Mouse (Mus musculus) heart, embryonic 14.5 days (tissue): ENCODE measurements at regions not wholly inside any gene's neighbourhood (a gene's known extent, or its start where the extent isn't known, plus 50 kb on each side); places are given as distances from the start of the nearest gene placed in this dataset.

Experiments used
- ATAC-seq: fragments of 200-750 bp; cut with Nextera tagmentation; 2 replicates; pipeline ENCODE4 v1.8.0; 2017; ENCODE audit warnings: low read depth, moderate TSS enrichment; ENCODE audit not compliant: insufficient number of reproducible peaks, insufficient read depth, low FRiP score
- H3K27ac ChIP-seq, 2 experiments: fragments of 200-500 bp in 1 of 2; fragments of 300-500 bp in 1 of 2; sonication (generic) in 1 of 2; replicated peaks in 1 of 2; 2 replicates each; pipeline ENCODE4 v1.5.1; 2012 to 2014; ENCODE audit warnings: low read depth in 2 of 2, low read length in 2 of 2, control low read depth in 1 of 2, mild to moderate bottlenecking in 1 of 2, mixed read lengths in 1 of 2; ENCODE audit not compliant: control insufficient read depth in 1 of 2, insufficient read depth in 1 of 2
- H3K27me3 ChIP-seq: fragments of 300-500 bp; sonication (generic); 2 replicates; pipeline ENCODE4 v1.6.1; 2014; ENCODE audit warnings: mild to moderate bottlenecking, low read length, control low read depth; ENCODE audit not compliant: control insufficient read depth, insufficient read depth
- H3K36me3 ChIP-seq: fragments of 300-500 bp; sonication (generic); 2 replicates; pipeline ENCODE4 v1.6.1; 2014; ENCODE audit warnings: mild to moderate bottlenecking, control low read depth, low read length, mixed read lengths; ENCODE audit not compliant: control insufficient read depth, insufficient read depth
- H3K4me1 ChIP-seq, 2 experiments: fragments of 200-500 bp in 1 of 2; fragments of 300-500 bp in 1 of 2; sonication (generic) in 1 of 2; 2 replicates each; pipeline ENCODE4 v1.6.1; 2012 to 2014; ENCODE audit warnings: low read length in 2 of 2, control low read depth in 1 of 2, mixed read lengths in 1 of 2; ENCODE audit not compliant: control insufficient read depth in 2 of 2, insufficient read depth in 2 of 2
- H3K4me2 ChIP-seq: fragments of 300-500 bp; sonication (generic); 2 replicates; pipeline ENCODE4 v1.6.1; 2014; ENCODE audit warnings: mild to moderate bottlenecking, low read length
- H3K4me3 ChIP-seq, 2 experiments: fragments of 200-500 bp in 1 of 2; fragments of 300-500 bp in 1 of 2; sonication (generic) in 1 of 2; 2 replicates each; pipeline ENCODE4 v1.5.1; 2012 to 2014; ENCODE audit warnings: low read length in 2 of 2, mild to moderate bottlenecking in 2 of 2, control low read depth in 1 of 2, low read depth in 1 of 2, moderate library complexity in 1 of 2; ENCODE audit not compliant: control insufficient read depth in 1 of 2, insufficient read depth in 1 of 2
- H3K9ac ChIP-seq: fragments of 300-500 bp; sonication (generic); 2 replicates; pipeline ENCODE4 v1.6.1; 2014; ENCODE audit warnings: mild to moderate bottlenecking, low read length
- H3K9me3 ChIP-seq: fragments of 300-500 bp; sonication (generic); 2 replicates; pipeline ENCODE4 v1.6.1; 2016; ENCODE audit warnings: low read length, control low read depth; ENCODE audit not compliant: control insufficient read depth
- WGBS: fragments of 180-500 bp; shearing (Covaris S2); extraction: QIAGEN DNeasy Blood & Tissue Kit; methylation state at CpG from one replicate; pipeline ENCODE4 v1.1.7; 2014; 5-methylcytosine and 5-hydroxymethylcytosine counted together

DNA sequence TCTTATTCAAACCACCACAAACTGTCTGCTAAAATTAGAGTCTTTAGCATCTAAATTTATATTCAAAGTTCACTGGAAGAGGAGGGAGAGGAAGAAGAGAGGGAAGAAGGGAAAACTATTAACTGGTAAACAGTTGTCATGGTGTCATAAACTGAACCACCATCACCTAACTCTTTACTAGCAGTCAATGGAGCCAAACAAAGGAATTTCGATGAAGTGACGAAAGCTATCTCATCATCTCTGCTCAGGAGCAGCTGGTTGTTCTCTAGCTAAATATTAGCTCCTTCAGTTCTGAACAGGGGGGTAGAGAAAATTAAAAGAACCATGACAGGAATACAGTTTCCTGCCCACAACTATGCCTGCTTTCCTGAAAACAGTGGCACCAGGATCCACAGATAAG is 608.9 kb upstream of the Map3k7 start:
- Histone ChIP-seq H3K27me3 (no peaks in the 10 kb centered on the region), H3K4me3 (no peak overlapping the region), H3K9me3 (no peaks in the 10 kb centered on the region), H3K27ac (no peak overlapping the region), H3K4me1 (no peaks in the 10 kb centered on the region), H3K9ac (no peak overlapping the region), H3K4me2 (no peak overlapping the region), H3K36me3 (no peaks in the 10 kb centered on the region)
- no peak for ATAC-seq
- WGBS = 68% methylated on average over 2 of the region's 2 CpGs

DNA sequence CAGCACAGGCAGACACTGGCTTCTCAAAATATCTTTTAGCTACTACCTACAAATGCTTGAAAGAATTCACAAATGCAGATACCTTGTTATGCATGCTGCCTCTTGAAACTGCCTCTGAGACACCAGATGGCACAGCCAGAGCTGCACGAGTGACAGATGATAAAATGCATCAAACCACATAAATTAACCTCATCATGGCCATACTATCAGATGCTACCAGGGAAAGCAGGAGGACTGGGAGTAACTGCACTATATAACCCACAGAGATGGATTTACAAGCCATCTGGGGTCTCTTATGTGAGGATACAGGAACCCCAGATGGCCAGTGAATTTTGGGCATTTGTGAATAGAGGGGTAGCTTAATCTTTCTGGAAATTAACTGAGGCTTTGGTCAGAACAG is 597.7 kb upstream of the Map3k7 start:
- H3K36me3 ChIP-seq = no peaks in the 10 kb centered on the region
- H3K4me2 ChIP-seq = no peak overlapping the region
- no peak overlapping the region for H3K27ac ChIP-seq
- H3K4me1 ChIP-seq = no peaks in the 10 kb centered on the region
- no peak overlapping the region for H3K4me3 ChIP-seq
- no peak for ATAC-seq
- no peak overlapping the region for H3K9ac ChIP-seq
- 40% methylated on average over 1 of the region's 1 CpGs for WGBS
- no peaks in the 10 kb centered on the region for H3K9me3 ChIP-seq
- no peaks in the 10 kb centered on the region for H3K27me3 ChIP-seq

DNA sequence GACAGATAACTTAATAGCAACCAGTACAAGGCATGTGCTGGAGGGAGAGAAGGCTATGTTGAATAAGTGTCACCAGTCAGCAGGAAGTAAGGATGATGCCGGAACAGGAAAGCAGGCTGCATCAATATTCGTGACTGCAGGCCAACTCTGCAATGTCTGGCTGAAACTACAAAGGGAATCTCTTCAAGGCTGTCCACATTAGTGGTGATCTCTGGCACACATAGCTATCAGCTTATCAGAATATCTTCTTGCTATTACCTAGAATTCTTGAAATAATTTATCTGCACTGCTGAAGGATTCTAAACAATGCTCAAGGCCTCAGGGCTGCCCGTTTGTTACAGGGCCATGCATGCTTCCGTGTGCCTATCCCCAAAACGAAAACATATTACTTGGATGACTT is 596.9 kb upstream of the Map3k7 start:
- Histone ChIP-seq H3K9me3 (no peaks in the 10 kb centered on the region), H3K36me3 (no peaks in the 10 kb centered on the region), H3K4me2 (no peak overlapping the region), H3K4me3 (no peak overlapping the region), H3K4me1 (no peaks in the 10 kb centered on the region), H3K27ac (no peak overlapping the region), H3K9ac (no peak overlapping the region), H3K27me3 (no peaks in the 10 kb centered on the region)
- WGBS = 83% methylated on average over 5 of the region's 5 CpGs
- no peak for ATAC-seq

DNA sequence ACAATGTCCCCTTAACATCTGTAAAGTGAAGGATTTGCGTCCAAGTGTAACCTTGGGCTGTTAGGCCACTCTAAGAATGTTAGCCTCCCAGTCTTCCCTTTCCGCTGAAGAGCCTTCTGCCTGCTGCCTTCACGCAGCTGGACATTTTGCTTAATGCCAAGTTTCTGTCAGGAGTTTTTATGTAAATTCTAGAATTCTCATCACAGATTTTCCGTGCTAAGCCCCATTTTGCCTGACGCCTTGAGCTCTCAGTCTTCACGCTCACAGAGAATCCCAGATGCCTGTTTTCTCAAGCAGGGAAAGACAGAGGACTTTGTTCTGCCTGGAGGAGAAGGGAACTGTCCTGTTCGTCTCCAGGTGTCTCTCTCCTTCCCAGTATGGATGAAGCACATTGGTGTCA is 593.8 kb upstream of the Map3k7 start:
- Histone ChIP-seq H3K9ac (no peak overlapping the region), H3K36me3 (no peaks in the 10 kb centered on the region), H3K4me1 (no peaks in the 10 kb centered on the region), H3K4me3 (no peak overlapping the region), H3K27ac (no peak overlapping the region), H3K27me3 (no peaks in the 10 kb centered on the region), H3K9me3 (no peaks in the 10 kb centered on the region), H3K4me2 (no peak overlapping the region)
- WGBS = 75% methylated on average over 7 of the region's 7 CpGs
- no peak for ATAC-seq

DNA sequence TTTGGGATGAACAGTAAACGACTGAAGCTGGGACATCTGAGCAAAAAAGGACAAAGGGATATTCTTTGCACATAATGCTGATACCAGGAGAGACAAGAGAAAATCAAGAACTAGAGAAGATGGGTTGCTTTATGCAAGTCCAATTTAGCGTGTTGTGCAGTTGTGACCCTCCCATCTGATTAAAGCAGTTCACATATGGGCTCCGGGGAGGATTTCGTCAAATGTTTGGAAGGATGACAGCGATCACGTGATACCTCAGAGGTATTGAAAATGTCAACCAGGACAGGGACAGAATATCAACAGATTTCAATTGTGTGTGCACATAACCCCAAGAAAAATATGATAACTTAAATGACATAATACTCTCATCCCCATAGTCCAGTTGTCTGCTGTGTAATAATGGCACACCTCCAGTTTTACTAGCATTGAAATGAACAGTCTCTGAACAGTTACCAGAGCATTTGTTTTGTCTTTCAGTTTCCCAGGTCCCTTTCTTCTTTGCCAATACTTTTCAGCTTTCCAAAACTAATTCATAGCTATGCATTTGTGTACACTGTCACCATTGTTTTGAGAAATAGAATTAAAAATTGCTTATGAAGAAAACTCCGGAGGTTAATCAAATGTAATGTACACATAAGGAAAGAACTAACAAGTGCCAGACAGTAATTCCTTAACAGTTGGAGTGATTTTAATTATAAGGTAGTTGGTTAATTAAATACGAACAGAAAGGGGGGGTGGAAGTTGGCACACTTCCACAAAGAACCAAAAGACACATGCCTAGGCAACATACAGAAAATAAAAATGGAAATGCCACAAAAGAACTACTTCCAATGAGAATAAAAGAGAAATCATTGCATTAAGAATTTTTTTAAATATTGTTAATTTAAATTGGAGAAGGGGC is 582.6 kb upstream of the Map3k7 start:
- Histone ChIP-seq H3K27me3 (no peaks in the 10 kb centered on the region), H3K27ac (no peak overlapping the region), H3K4me1 (no peaks in the 10 kb centered on the region; a peak in 1 of 4 replicates), H3K9ac (no peak overlapping the region), H3K4me2 (no peak overlapping the region), H3K9me3 (no peaks in the 10 kb centered on the region), H3K36me3 (no peaks in the 10 kb centered on the region), H3K4me3 (no peak overlapping the region)
- no peak for ATAC-seq
- 88% methylated on average over 8 of the region's 8 CpGs for WGBS

DNA sequence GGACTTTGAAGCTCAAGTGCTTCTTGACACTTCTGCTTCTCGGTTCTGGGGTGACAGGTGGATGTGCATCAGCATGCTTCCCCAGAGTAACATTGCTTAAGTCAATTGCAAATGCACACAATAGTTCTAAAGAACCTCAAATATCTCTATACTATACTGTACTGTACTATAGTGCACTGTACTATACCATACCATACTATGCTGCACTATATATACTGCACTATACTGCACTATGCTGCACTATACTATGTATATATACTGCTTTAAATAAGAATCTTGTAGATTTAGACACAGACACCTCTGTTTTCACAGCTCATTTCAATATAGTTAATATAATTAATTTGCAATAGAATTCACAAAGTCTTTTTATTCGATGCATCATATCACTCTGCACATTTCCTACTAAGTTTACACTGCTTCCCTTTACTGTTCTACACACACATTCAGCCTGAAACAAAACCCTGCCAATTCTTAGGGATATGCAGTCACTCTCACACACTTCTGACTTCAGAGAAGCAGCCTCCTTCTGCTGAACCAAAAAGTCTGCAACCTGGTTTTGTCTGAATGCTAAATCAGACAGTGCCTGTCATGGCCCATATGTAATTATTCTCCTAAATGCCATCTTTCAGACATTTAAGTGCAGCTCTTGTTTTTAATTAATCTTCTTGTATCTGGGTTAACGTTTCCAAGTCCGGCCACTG is 570.8 kb upstream of the Map3k7 start:
- ATAC-seq = no peak
- Histone ChIP-seq H3K4me2 (no peak overlapping the region), H3K36me3 (no peaks in the 10 kb centered on the region), H3K27me3 (no peaks in the 10 kb centered on the region), H3K4me1 (no peaks in the 10 kb centered on the region), H3K9me3 (no peaks in the 10 kb centered on the region), H3K9ac (no peak overlapping the region), H3K27ac (no peak overlapping the region), H3K4me3 (no peak overlapping the region)
- WGBS = 73% methylated on average over 4 of the region's 4 CpGs

DNA sequence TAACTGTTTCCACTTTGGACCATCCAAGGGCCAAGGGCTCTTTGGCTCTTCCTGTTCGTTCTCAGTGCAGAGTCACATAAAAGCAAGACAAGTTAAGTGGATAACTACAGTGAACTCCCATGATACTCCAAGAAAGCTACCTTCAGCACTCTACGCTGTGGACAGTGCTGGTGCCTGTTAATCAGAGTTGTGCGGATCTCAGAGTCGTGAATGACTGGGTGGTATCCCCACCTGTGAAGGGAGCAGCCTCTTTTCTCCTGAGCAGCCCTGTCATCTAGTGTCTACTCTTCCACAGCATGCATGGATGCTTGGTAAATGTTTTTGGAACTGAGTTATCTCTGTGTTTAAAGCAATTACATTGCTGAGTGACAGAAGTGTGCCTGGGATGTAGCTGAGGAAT is 568.4 kb upstream of the Map3k7 start:
- Histone ChIP-seq H3K4me3 (no peak overlapping the region), H3K36me3 (no peaks in the 10 kb centered on the region), H3K4me2 (no peak overlapping the region), H3K9me3 (no peaks in the 10 kb centered on the region), H3K9ac (no peak overlapping the region), H3K27ac (no peak overlapping the region), H3K27me3 (no peaks in the 10 kb centered on the region), H3K4me1 (peaks cover 0 to 7% of the 10 kb centered on the region in 2 experiments; a peak in 1 of 4 replicates)
- 0 out of 2 replicates have a peak, but pooled peaks have one; percentile 54 for ATAC-seq
- WGBS = 41% methylated on average over 4 of the region's 4 CpGs
